ENCODE assay signal across 14 mouse cellular contexts in the genomic region with DNA sequence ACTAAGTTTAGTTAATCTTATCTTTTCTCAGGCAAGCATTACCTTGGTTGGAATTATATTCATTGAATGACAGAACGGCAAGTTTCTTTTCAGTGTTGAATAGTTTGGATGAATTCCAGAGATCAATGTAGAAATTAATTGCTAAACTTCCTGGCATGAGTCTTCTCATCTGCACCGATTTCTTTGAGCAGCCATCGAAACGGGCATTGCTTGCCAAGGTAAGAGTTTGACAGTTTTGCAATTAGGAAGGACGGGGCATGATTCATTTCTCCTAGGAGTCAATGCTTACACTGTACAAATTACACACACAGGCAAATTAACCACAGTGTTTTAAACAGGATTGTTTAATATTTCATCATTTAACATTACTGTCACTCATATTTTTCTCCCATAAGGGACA.
"Had no signal": no experiment of that assay in that cellular context is flagged by ENCODE, and none has a peak within 500 bp of the region (broad histone marks: within the 10 kb centered on the region; RNA-seq: fewer than 3 reads in every experiment).

No protein-coding gene starts in this region.

- DNase-seq: kidney, adult 9 months; kidney, postnatal 36 days; layer of hippocampus, adult 9-11 months; layer of hippocampus, postnatal 36 days; lung, adult 18-20 months; right cerebral cortex, postnatal 4 days; spleen, adult 18-20 months; thymus, adult 18-20 months; thymus, postnatal 14 days had no signal

- H3K36me3 ChIP-seq: limb, embryonic 15.5 days; neural tube, embryonic 15.5 days had no signal

- H3K4me1 ChIP-seq: limb, embryonic 15.5 days; neural tube, embryonic 15.5 days had no signal

- H3K27ac ChIP-seq: kidney, postnatal 0 days; limb, embryonic 15.5 days; liver, embryonic 14.5 days; neural tube, embryonic 15.5 days had no signal

- H3K4me3 ChIP-seq: limb, embryonic 15.5 days; myocyte; neural tube, embryonic 15.5 days had no signal

- H3K9ac ChIP-seq: limb, embryonic 15.5 days; liver, embryonic 14.5 days; neural tube, embryonic 15.5 days had no signal

- H3K4me2 ChIP-seq: limb, embryonic 15.5 days; neural tube, embryonic 15.5 days had no signal

- H3K9me3 ChIP-seq: limb, embryonic 15.5 days; neural tube, embryonic 15.5 days had no signal

- H3K27me3 ChIP-seq: limb, embryonic 15.5 days; neural tube, embryonic 15.5 days had no signal
